8 mouse cellular contexts compared by ENCODE assay signal in the genomic region with DNA sequence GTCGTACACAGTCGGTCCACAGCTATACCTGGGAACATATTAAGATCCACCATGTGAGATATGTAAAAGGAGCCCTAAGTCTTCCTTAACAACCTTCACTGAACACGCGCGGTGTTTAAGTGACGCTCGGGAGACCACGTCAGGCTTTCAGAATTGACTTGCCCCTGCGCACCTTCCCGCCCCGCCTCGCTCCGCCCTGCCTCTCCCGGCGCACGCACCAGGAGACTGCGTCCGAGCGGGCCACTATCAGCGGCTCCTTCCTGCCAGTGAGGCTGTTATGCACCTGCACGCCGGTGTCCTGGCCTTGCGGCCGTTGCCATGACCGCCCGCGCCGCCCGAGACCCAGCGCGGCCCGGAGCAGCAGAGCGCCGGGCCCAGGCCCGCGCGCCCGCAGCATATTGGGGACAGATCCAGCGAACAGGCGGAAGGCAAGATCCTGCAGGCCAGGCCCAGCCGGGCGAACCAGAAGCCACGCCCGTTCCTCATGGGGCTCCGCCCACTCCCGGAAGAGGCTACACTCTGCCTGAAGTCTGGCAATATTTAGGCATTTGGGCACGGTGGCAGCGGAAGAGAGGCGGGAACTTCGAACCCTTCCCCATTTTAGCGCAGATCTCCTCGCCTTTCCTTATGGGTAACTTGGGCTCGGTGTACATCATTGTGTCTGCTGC. TPM values are rescaled to one million over a fixed set of nuclear protein-coding genes. Genes with fewer than 3 reads are reported as not detected.
DNase-seq lines count a peak whose midpoint lies in the region; ATAC-seq and TF ChIP-seq lines count a peak whose summit lies in the region.

A gene (minus strand): TSS at position 503 of the 668 bp plus-strand sequence.

- peak within 1 kb of the TSS; percentile 92 for H3K27ac ChIP-seq in forebrain, embryonic 12.5 days
- H3K27ac ChIP-seq in heart, postnatal 0 days (ENCODE audit: low read depth) = peak within 1 kb of the TSS; percentile 71
- H3K27ac ChIP-seq in liver, embryonic 16.5 days (ENCODE audit: low read length) = peak within 1 kb of the TSS; percentile 93
- H3K27ac ChIP-seq in neural tube, embryonic 13.5 days (replicated peaks) = peak within 1 kb of the TSS; percentile 92
- peak within 1 kb of the TSS; percentile 76 for H3K27ac ChIP-seq in testis, adult 2 months (ENCODE audit: control insufficient read depth, insufficient read depth, low read depth, low read length)

- H3K9me3 ChIP-seq in forebrain, embryonic 12.5 days = no peaks in the 10 kb centered on the region
- no peaks in the 10 kb centered on the region for H3K9me3 ChIP-seq in heart, postnatal 0 days (replicated peaks; ENCODE audit: control insufficient read depth, low read length)
- H3K9me3 ChIP-seq in liver, embryonic 16.5 days (replicated peaks; ENCODE audit: control insufficient read depth, low read length) = no peaks in the 10 kb centered on the region
- no peaks in the 10 kb centered on the region for H3K9me3 ChIP-seq in neural tube, embryonic 13.5 days

- peak; percentile 78 for TF ChIP-seq POLR2A in testis, adult 2 months (IDR thresholded peaks at IDR 0.05; ENCODE audit: control insufficient read depth, low read depth, low read length)

- peak within 1 kb of the TSS; percentile 77 for H3K4me3 ChIP-seq in forebrain, embryonic 12.5 days (replicated peaks)
- H3K4me3 ChIP-seq in heart, postnatal 0 days (ENCODE audit: low read depth, low read length) = peak within 1 kb of the TSS; percentile 68
- peak within 1 kb of the TSS; percentile 93 for H3K4me3 ChIP-seq in liver, embryonic 16.5 days (ENCODE audit: low read depth, low read length)
- peak within 1 kb of the TSS; percentile 82 for H3K4me3 ChIP-seq in neural tube, embryonic 13.5 days
- H3K4me3 ChIP-seq in testis, adult 2 months (ENCODE audit: control insufficient read depth, low read depth, low read length) = peak within 1 kb of the TSS; percentile 93

- peak within 1 kb of the TSS; percentile 77 for H3K4me2 ChIP-seq in forebrain, embryonic 12.5 days
- peak within 1 kb of the TSS; percentile 67 for H3K4me2 ChIP-seq in heart, postnatal 0 days (ENCODE audit: low read depth, low read length)
- peak within 1 kb of the TSS; percentile 87 for H3K4me2 ChIP-seq in liver, embryonic 16.5 days (ENCODE audit: low read depth, low read length)
- peak within 1 kb of the TSS; percentile 77 for H3K4me2 ChIP-seq in neural tube, embryonic 13.5 days

- H3K4me1 ChIP-seq in forebrain, embryonic 12.5 days = peaks cover 27% of the 10 kb centered on the region
- H3K4me1 ChIP-seq in heart, postnatal 0 days (ENCODE audit: control insufficient read depth, insufficient read depth) = peaks cover 9% of the 10 kb centered on the region
- H3K4me1 ChIP-seq in liver, embryonic 16.5 days (ENCODE audit: control insufficient read depth, low read depth, low read length) = peaks cover 27% of the 10 kb centered on the region
- H3K4me1 ChIP-seq in neural tube, embryonic 13.5 days (replicated peaks) = peaks cover 28% of the 10 kb centered on the region
- H3K4me1 ChIP-seq in testis, adult 2 months (ENCODE audit: control insufficient read depth, insufficient read depth, low read length) = peaks cover 9% of the 10 kb centered on the region

- peak; percentile 63 for ATAC-seq in forebrain, embryonic 12.5 days (ENCODE audit: low FRiP score)
- peak; percentile 70 for ATAC-seq in heart, postnatal 0 days (ENCODE audit: insufficient read depth, low read depth)
- peak; percentile 77 for ATAC-seq in liver, embryonic 16.5 days (ENCODE audit: low read depth)
- peak; percentile 48 for ATAC-seq in neural tube, embryonic 13.5 days (ENCODE audit: low read depth)

- under 1% methylated on average over 53 of the region's 53 CpGs for WGBS in forebrain, embryonic 12.5 days
- WGBS in heart, postnatal 0 days = under 1% methylated on average over 53 of the region's 53 CpGs
- WGBS in liver, embryonic 16.5 days (ENCODE audit: insufficient replicate concordance) = under 1% methylated on average over 53 of the region's 53 CpGs
- under 1% methylated on average over 53 of the region's 53 CpGs for WGBS in neural tube, embryonic 13.5 days

- peak within 1 kb of the TSS; percentile 88 for H3K9ac ChIP-seq in forebrain, embryonic 12.5 days
- H3K9ac ChIP-seq in heart, postnatal 0 days (replicated peaks; ENCODE audit: low read depth, low read length) = peak within 1 kb of the TSS; percentile 53
- peak within 1 kb of the TSS; percentile 91 for H3K9ac ChIP-seq in liver, embryonic 16.5 days (ENCODE audit: low read depth, low read length)
- peak within 1 kb of the TSS; percentile 93 for H3K9ac ChIP-seq in neural tube, embryonic 13.5 days

- DNase-seq in CD8-positive naive resting alpha-beta T cell, adult 2 months (ENCODE audit: low read depth in 2 of 2, low spot score in 2 of 2) = peak; percentile 84 to 92
- peak; percentile 82 for DNase-seq in c-Kit-positive CD71-positive TER-119-negative erythroid progenitor cells, embryonic 14.5 days (ENCODE audit: low read depth)
- peak; percentile 78 for DNase-seq in heart, postnatal 0 days (ENCODE audit: low spot score)
- DNase-seq in kidney, postnatal 4 days = peak; percentile 94 to 96

- no peaks in the 10 kb centered on the region for H3K27me3 ChIP-seq in forebrain, embryonic 12.5 days
- no peaks in the 10 kb centered on the region for H3K27me3 ChIP-seq in heart, postnatal 0 days (ENCODE audit: control insufficient read depth, insufficient read depth, low read length)
- no peaks in the 10 kb centered on the region for H3K27me3 ChIP-seq in liver, embryonic 16.5 days (ENCODE audit: control insufficient read depth, insufficient read depth, low read depth, low read length)
- H3K27me3 ChIP-seq in neural tube, embryonic 13.5 days = no peaks in the 10 kb centered on the region
- H3K27me3 ChIP-seq in testis, adult 2 months (ENCODE audit: control insufficient read depth, insufficient read depth, low read length) = no peaks in the 10 kb centered on the region

- TF ChIP-seq CTCF in heart, postnatal 0 days (IDR thresholded peaks at IDR 0.05; ENCODE audit: low read depth) = no peak
- no peak for TF ChIP-seq CTCF in testis, adult 2 months (IDR thresholded peaks at IDR 0.05; ENCODE audit: control insufficient read depth, insufficient read depth, insufficient replicate concordance, low read depth, low read length)

- TF ChIP-seq EP300 in heart, postnatal 0 days (IDR thresholded peaks at IDR 0.05; ENCODE audit: low read depth) = no peak

- peaks cover 5% of the 10 kb centered on the region; the same call in 1 of the 2 replicates for H3K36me3 ChIP-seq in forebrain, embryonic 12.5 days (replicated peaks)
- H3K36me3 ChIP-seq in heart, postnatal 0 days (replicated peaks; ENCODE audit: control insufficient read depth, insufficient read depth, low read length) = peaks cover 12% of the 10 kb centered on the region
- no peaks in the 10 kb centered on the region for H3K36me3 ChIP-seq in liver, embryonic 16.5 days (ENCODE audit: control insufficient read depth, insufficient read depth)
- 0 out of 2 replicates have a peak, but pooled peaks cover 11% of the 10 kb centered on the region for H3K36me3 ChIP-seq in neural tube, embryonic 13.5 days
- no peaks in the 10 kb centered on the region for H3K36me3 ChIP-seq in testis, adult 2 months (ENCODE audit: control insufficient read depth, insufficient read depth, low read length)

RNA-seq across cellular contexts. Expression of the gene that starts here (rescaled TPM):
- 19.9 and 21.4 TPM in 2 replicates for polyA plus RNA-seq in forebrain, embryonic 12.5 days (2016; fragmentation: Nextera tagmentation; extraction: Ambion mirVana)
- 40.1 and 53.5 TPM in 2 replicates for total RNA-seq in heart, postnatal 0 days (2014; rRNA removed; ENCODE audit: low replicate concordance)
- 21.2 and 21.5 TPM in 2 replicates for polyA plus RNA-seq in heart, postnatal 0 days (2015; fragmentation: Nextera tagmentation; extraction: Ambion mirVana)
- polyA plus RNA-seq in liver, embryonic 16.5 days (2015; fragmentation: Nextera tagmentation; extraction: Ambion mirVana) = 10.1 and 11.8 TPM in 2 replicates
- polyA plus RNA-seq in neural tube, embryonic 13.5 days (2015; fragmentation: Nextera tagmentation; extraction: Ambion mirVana) = 25.1 and 25.4 TPM in 2 replicates
- polyA plus RNA-seq in testis, adult 2 months (2012; rRNA removed) = 19.5 and 21.5 TPM in 2 replicates

Comparison
In these comparisons a context has a peak if more than half of its experiments do, and no peak if none do; other contexts are left out.
1. Peak in every context shown above with its lines: DNase-seq, ATAC-seq, H3K4me3 ChIP-seq and H3K27ac ChIP-seq.